Mouse (Mus musculus) hindbrain, postnatal 0 days (tissue): ENCODE data around the gene Clcf1. TPM values are rescaled to one million over a fixed set of nuclear protein-coding genes. Genes with fewer than 3 reads are reported as not detected.

Source experiments
- ATAC-seq: fragments of 200-750 bp; cut with Nextera tagmentation; 2 replicates; pipeline ENCODE4 v1.8.0; 2017; ENCODE audit warnings: mild to moderate bottlenecking, moderate TSS enrichment, moderate library complexity
- DNase-seq: peaks from one replicate; pipeline ENCODE4 v3.0.0-alpha.2; 2015; ENCODE audit warnings: low spot score
- H3K27ac ChIP-seq: fragments of 300-500 bp; sonication (generic); 2 replicates; pipeline ENCODE4 v1.5.1; 2014; ENCODE audit warnings: mild to moderate bottlenecking
- H3K27me3 ChIP-seq: fragments of 300-500 bp; sonication (generic); 2 replicates; pipeline ENCODE4 v1.6.1; 2014; ENCODE audit warnings: low read length, mixed read lengths; ENCODE audit not compliant: insufficient read depth
- H3K36me3 ChIP-seq: fragments of 300-500 bp; sonication (generic); 2 replicates; pipeline ENCODE4 v1.6.1; 2014; ENCODE audit warnings: low read length, mixed read lengths; ENCODE audit not compliant: insufficient read depth
- H3K4me1 ChIP-seq: fragments of 300-500 bp; sonication (generic); 2 replicates; pipeline ENCODE4 v1.6.1; 2014; ENCODE audit warnings: antibody characterized with exemption, low read length, mixed read lengths; ENCODE audit not compliant: insufficient read depth
- H3K4me2 ChIP-seq: fragments of 300-500 bp; sonication (generic); 2 replicates; pipeline ENCODE4 v1.6.1; 2014; ENCODE audit warnings: low read depth, mild to moderate bottlenecking, low read length, moderate library complexity, mixed read lengths
- H3K4me3 ChIP-seq: fragments of 300-500 bp; sonication (generic); 2 replicates; pipeline ENCODE4 v1.5.1; 2014; ENCODE audit warnings: low read length
- H3K9ac ChIP-seq: fragments of 300-500 bp; sonication (generic); replicated peaks from 2 replicates; pipeline ENCODE4 v1.6.1; 2014; ENCODE audit warnings: mild to moderate bottlenecking, low read length, moderate library complexity, mixed read lengths
- H3K9me3 ChIP-seq: fragments of 300-500 bp; sonication (generic); 2 replicates; pipeline ENCODE4 v1.6.1; 2016; ENCODE audit warnings: low read length, mixed read lengths
- CTCF ChIP-seq: IDR thresholded peaks from 2 replicates; pipeline ENCODE4 v1.5.1; 2016; ENCODE audit warnings: antibody characterized with exemption, control low read depth, low read depth
- WGBS: fragments of 180-500 bp; shearing (Covaris S2); extraction: QIAGEN DNeasy Blood & Tissue Kit; methylation state at CpG from one replicate; pipeline ENCODE4 v1.1.7; 2014; 5-methylcytosine and 5-hydroxymethylcytosine counted together
- polyA plus RNA-seq: library from polyadenylated mRNA; unstranded; fragments of >200 nt; fragmentation: Nextera tagmentation; extraction: Ambion mirVana; gene quantifications from 2 replicates; pipeline ENCODE4 v1.2.1, GENCODE M21; 2015
- total RNA-seq: library from RNA; depleted of rRNA; stranded (reverse); fragments of >200 nt; gene quantifications from 2 replicates; pipeline ENCODE4 v1.2.3, GENCODE M21; 2014

Gene Clcf1
- total and polyA plus RNA-seq, 2 experiments from 2014 or later: 0.42 to 0.83 TPM

- H3K27me3 ChIP-seq: no peaks in the 10 kb centered on the region
- H3K4me2 ChIP-seq: peak overlapping the region; percentile 82
- H3K4me1 ChIP-seq: peaks cover 10% of the 10 kb centered on the region
- WGBS: 2% methylated on average over 47 of the region's 52 CpGs
- ATAC-seq: peak; percentile 57
- H3K36me3 ChIP-seq: peaks cover 26% of the 10 kb centered on the region; the same call in 1 of the 2 replicates
- peak overlapping the region; percentile 99 for H3K9ac ChIP-seq
- H3K4me3 ChIP-seq: peak overlapping the region; percentile 93
- TF ChIP-seq CTCF: no peak
- peak; percentile 60 for DNase-seq
- peak overlapping the region; percentile 94 for H3K27ac ChIP-seq
- no peaks in the 10 kb centered on the region for H3K9me3 ChIP-seq
Observed at GRCm38 (mm10) chr19:4192251-4192985, 21.6 kb upstream of the Clcf1 start.

- Histone ChIP-seq H3K36me3 (peaks cover 26% of the 10 kb centered on the region; the same call in 1 of the 2 replicates), H3K27me3 (no peaks in the 10 kb centered on the region), H3K4me2 (peak overlapping the region; percentile 82), H3K4me1 (peaks cover 10% of the 10 kb centered on the region), H3K27ac (peak overlapping the region; percentile 94; the same call in 1 of the 2 replicates), H3K9ac (peak overlapping the region; percentile 99), H3K9me3 (no peaks in the 10 kb centered on the region), H3K4me3 (peak overlapping the region; percentile 93)
- TF ChIP-seq CTCF: no peak
- WGBS: 41% methylated on average over 6 of the region's 6 CpGs
- ATAC-seq: no peak
- DNase-seq: no peak
Observed at GRCm38 (mm10) chr19:4193129-4193528, 20.9 kb upstream of the Clcf1 start.

DNA sequence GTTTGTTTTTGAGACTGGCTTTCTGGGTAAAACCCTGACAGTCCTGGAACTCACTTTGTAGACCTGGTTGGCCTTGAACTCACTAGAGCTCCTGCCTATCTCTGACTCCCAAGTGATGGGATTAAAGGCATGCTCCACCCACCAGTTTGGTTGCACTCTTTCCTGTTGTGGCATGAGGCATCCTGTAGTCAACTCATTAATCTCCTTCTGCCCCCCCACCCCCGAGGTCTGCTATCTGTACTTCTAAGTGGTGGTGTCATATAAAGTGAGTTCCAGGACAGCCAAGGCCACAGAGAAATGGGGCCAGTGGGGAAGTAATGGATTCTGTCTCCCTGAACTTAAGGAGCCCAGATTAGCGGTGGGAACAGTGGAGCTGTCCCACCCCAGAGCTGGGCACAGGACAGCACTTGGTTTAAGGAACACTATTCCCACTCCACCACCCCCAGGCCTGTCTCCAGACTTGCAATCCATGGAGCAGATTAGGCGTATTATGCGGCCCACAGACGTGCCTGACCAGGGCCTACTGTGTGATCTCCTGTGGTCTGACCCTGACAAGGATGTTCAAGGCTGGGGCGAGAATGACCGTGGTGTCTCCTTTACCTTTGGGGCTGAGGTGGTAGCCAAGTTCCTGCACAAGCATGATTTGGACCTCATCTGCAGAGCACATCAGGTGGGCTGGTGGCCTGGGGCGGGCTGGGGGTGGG is 19.9 kb upstream of the Clcf1 start:
- WGBS: 78% methylated on average over 8 of the region's 8 CpGs
- peaks cover 26% of the 10 kb centered on the region; the same call in 1 of the 2 replicates for H3K36me3 ChIP-seq
- H3K27ac ChIP-seq: peak overlapping the region; percentile 45; the same call in 1 of the 2 replicates
- no peak for DNase-seq
- TF ChIP-seq CTCF: no peak
- H3K4me2 ChIP-seq: no peak overlapping the region
- peaks cover 10% of the 10 kb centered on the region for H3K4me1 ChIP-seq
- no peak overlapping the region for H3K4me3 ChIP-seq
- no peaks in the 10 kb centered on the region for H3K9me3 ChIP-seq
- H3K9ac ChIP-seq: no peak overlapping the region
- no peaks in the 10 kb centered on the region for H3K27me3 ChIP-seq
- no peak for ATAC-seq

DNA sequence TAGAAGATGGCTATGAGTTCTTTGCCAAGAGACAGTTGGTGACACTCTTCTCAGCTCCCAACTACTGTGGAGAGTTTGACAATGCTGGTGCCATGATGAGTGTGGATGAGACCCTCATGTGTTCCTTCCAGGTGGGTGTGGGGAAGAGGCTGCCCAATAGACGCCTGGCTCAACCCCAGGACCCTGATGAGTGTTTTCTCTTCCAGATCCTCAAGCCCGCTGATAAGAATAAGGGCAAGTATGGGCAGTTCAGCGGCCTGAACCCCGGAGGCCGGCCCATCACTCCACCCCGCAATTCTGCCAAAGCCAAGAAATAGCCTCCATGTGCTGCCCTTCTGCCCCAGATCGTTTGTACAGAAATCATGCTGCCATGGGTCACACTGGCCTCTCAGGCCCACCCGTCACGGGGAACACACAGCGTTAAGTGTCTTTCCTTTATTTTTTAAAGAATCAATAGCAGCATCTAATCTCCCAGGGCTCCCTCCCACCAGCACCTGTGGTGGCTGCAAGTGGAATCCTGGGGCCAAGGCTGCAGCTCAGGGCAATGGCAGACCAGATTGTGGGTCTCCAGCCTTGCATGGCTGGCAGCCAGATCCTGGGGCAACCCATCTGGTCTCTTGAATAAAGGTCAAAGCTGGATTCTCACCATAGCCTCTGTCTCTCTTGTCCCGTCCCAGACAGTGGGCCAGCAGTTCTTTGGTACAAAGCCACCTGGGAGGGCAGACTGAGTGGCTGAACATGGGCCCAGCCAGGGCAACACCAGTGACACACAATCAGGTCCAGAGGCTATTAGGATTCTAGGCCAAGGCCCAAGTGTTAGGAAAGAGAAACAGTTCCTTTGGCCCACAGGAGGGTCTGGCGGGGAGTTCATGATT is 19.0 kb upstream of the Clcf1 start:
- Histone ChIP-seq H3K4me2 (no peak overlapping the region), H3K4me1 (peaks cover 10% of the 10 kb centered on the region), H3K27ac (peak overlapping the region; percentile 45; the same call in 1 of the 2 replicates), H3K9me3 (no peaks in the 10 kb centered on the region), H3K27me3 (no peaks in the 10 kb centered on the region), H3K4me3 (no peak overlapping the region), H3K36me3 (peaks cover 29% of the 10 kb centered on the region; the same call in 1 of the 2 replicates), H3K9ac (no peak overlapping the region)
- TF ChIP-seq CTCF: no peak
- DNase-seq (peak; percentile 80), ATAC-seq (0 out of 2 replicates have a peak, but pooled peaks have one; percentile 4)
- 54% methylated on average over 12 of the region's 12 CpGs for WGBS

GRCm38 (mm10) chr19:4196048-4196447 is 18.0 kb upstream of the Clcf1 start:
- no peak for TF ChIP-seq CTCF
- Histone ChIP-seq H3K9ac (no peak overlapping the region), H3K36me3 (peaks cover 29% of the 10 kb centered on the region; the same call in 1 of the 2 replicates), H3K9me3 (no peaks in the 10 kb centered on the region), H3K4me1 (peaks cover 18% of the 10 kb centered on the region), H3K27ac (peak overlapping the region; percentile 45; the same call in 1 of the 2 replicates), H3K4me3 (no peak overlapping the region), H3K4me2 (no peak overlapping the region), H3K27me3 (no peaks in the 10 kb centered on the region)
- DNase-seq (no peak), ATAC-seq (no peak)
- 64% methylated on average over 2 of the region's 2 CpGs for WGBS

- peaks cover 29% of the 10 kb centered on the region; the same call in 1 of the 2 replicates for H3K36me3 ChIP-seq
- DNase-seq (no peak), ATAC-seq (no peak)
- TF ChIP-seq CTCF: no peak
- no peaks in the 10 kb centered on the region for H3K9me3 ChIP-seq
- no peak overlapping the region for H3K9ac ChIP-seq
- H3K4me3 ChIP-seq: no peak overlapping the region
- H3K4me1 ChIP-seq: peaks cover 18% of the 10 kb centered on the region
- WGBS: 43% methylated on average over 5 of the region's 5 CpGs
- H3K4me2 ChIP-seq: no peak overlapping the region
- no peaks in the 10 kb centered on the region for H3K27me3 ChIP-seq
- H3K27ac ChIP-seq: no peak overlapping the region
Observed at GRCm38 (mm10) chr19:4196548-4196947, 17.5 kb upstream of the Clcf1 start.
